Mouse (Mus musculus) midbrain, embryonic 10.5 days (tissue): ENCODE data around the gene Lrrc23. TPM values are rescaled to one million over a fixed set of nuclear protein-coding genes. Genes with fewer than 3 reads are reported as not detected.

ENCODE experiments used
- DNase-seq: peaks from one replicate; pipeline ENCODE4 v3.0.0-alpha.2; 2017; ENCODE audit warnings: low spot score
- H3K27ac ChIP-seq: fragments of 300-500 bp; sonication (generic); replicated peaks from 2 replicates; pipeline ENCODE4 v1.5.1; 2016; ENCODE audit warnings: mild to moderate bottlenecking
- H3K27me3 ChIP-seq: fragments of 300-500 bp; sonication (generic); 2 replicates; pipeline ENCODE4 v1.6.1; 2016; ENCODE audit warnings: low read depth, mild to moderate bottlenecking; ENCODE audit not compliant: poor library complexity, severe bottlenecking
- H3K36me3 ChIP-seq: fragments of 300-500 bp; sonication (generic); 2 replicates; pipeline ENCODE4 v1.6.1; 2016; ENCODE audit warnings: mild to moderate bottlenecking, moderate library complexity
- H3K4me1 ChIP-seq: fragments of 300-500 bp; sonication (generic); 2 replicates; pipeline ENCODE4 v1.6.1; 2016
- H3K4me3 ChIP-seq: fragments of 300-500 bp; sonication (generic); 2 replicates; pipeline ENCODE4 v1.5.1; 2016; ENCODE audit warnings: mild to moderate bottlenecking, moderate library complexity
- H3K9me3 ChIP-seq: fragments of 300-500 bp; sonication (generic); replicated peaks from 2 replicates; pipeline ENCODE4 v1.6.1; 2016; ENCODE audit warnings: mild to moderate bottlenecking
- WGBS: fragments of 180-500 bp; shearing (Covaris S2); methylation state at CpG from one replicate; pipeline ENCODE4 v1.1.7; 2016; 5-methylcytosine and 5-hydroxymethylcytosine counted together
- polyA plus RNA-seq: library from polyadenylated mRNA; unstranded; fragments of >200 nt; fragmentation: Nextera tagmentation; extraction: Ambion mirVana; gene quantifications from 2 replicates; pipeline ENCODE4 v1.2.1, GENCODE M21; 2016

Lrrc23 gene
- polyA plus RNA-seq, 1 experiment from 2014 or later = 1.4 TPM

DNA sequence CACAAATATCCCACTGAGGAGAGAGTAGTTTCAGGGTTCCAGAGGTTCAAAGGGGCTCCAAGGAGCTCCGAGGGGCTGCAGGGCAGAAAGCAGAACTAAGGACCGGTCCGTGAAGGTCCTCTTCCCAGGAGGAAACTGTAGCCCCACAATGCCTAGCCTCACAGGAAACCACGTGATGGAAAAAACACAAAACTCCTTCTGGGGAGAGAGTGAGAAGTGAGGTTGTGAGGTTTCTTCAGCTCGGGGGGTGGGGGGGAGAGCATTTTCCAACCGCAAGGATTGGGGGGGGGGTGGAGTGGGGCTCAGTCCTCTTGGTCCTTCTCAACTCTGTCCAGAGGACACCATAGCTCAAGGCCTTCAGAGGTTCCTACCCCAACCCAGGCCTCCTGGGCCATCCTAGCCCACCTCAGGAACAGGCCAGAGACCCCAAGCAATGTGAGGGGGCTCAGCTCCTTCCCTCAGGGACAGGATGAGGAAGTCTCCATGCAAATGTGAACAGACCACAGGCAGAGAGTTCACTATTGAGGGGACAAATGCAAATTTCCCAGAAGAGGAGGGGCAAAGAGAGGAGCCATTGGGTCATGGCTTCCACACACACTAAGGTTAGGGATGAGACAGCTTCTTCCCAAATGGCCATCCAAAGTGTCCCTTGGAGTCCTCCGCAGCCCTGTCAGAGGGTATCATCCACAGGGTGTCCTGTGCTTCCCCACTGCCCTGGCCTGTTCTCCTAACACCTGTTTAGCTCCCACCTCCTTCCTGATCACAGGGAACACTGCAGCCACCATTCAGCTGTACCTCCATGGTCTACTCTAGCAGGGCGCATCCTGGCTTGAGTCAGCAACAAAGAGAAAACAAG, 49.4 kb downstream of the Lrrc23 start:
- no peak overlapping the region for H3K27ac ChIP-seq
- 87% methylated on average over 8 of the region's 8 CpGs for WGBS

DNA sequence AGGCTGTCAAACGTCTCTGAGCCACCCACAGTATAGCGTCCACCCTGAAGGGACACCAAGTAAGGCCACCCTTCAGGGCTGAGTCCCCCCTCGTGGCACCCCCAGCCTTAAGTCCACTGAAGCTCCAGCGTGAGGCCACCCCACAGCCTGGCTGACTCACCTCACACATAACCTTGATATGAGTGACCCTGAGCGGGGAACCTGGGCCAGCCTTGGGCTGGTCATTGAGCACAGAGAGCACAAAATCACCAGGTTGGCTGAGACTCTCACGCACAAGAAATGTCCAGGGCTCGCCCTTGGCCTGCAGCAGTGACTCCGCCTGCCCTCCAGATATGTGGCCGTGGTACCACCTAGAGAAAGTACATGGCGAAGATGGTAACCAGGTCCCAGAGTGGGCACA, 50.9 kb downstream of the Lrrc23 start:
- WGBS = 91% methylated on average over 10 of the region's 10 CpGs
- H3K9me3 ChIP-seq = no peaks in the 10 kb centered on the region
- no peak overlapping the region for H3K4me3 ChIP-seq
- H3K36me3 ChIP-seq = no peaks in the 10 kb centered on the region
- peaks cover 19% of the 10 kb centered on the region for H3K4me1 ChIP-seq
- H3K27ac ChIP-seq = no peak overlapping the region
- H3K27me3 ChIP-seq = no peaks in the 10 kb centered on the region
- DNase-seq = no peak

More for the DNA sequence above, 49.4 kb downstream of the Lrrc23 start:
- DNase-seq = no peak
- Histone ChIP-seq H3K4me1 (peaks cover 19% of the 10 kb centered on the region), H3K36me3 (no peaks in the 10 kb centered on the region), H3K27me3 (no peaks in the 10 kb centered on the region), H3K9me3 (no peaks in the 10 kb centered on the region), H3K4me3 (no peak overlapping the region)

DNA sequence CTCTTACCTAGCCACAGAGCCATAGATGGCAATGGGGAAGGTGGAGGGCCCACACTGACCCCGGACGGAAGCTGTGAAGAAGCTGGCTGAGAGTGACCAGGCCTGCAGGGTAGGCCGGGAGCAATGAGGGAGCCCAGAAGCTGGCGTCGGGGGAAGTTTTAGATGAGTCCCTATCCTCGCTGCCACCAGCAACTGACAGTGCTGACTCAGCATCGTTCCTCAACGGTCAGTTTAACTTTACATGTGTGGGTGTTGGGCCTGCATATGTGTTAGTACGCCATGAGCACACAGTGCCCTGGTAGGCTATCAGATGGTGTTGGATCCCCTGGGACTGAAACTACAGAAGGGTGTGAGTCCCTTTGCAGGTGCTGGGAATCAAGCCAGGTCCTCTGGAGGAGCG, 55.1 kb downstream of the Lrrc23 start:
- Histone ChIP-seq H3K4me3 (no peak overlapping the region), H3K27ac (no peak overlapping the region), H3K27me3 (no peaks in the 10 kb centered on the region), H3K4me1 (peaks cover 14% of the 10 kb centered on the region), H3K9me3 (no peaks in the 10 kb centered on the region), H3K36me3 (no peaks in the 10 kb centered on the region)
- DNase-seq = no peak
- 90% methylated on average over 10 of the region's 10 CpGs for WGBS

DNA sequence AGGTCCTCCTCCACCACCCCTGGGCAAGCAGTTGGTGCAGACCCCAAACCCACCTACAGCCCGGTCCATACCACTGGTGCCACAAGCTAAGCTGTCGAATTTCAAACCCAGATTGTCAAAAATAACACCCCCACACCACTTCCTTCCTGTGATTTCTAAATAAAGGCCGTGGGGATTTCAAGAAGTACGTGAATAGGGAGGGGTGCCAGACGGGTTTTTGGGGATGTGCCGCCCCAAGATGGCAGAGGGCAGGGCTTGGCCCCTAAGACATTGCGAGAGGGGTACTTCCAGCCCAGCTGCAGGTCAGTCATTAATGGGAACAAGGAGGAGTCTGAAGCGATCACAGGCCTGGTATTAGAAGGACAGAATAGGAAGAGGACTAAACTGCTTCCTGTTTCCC, 56.0 kb downstream of the Lrrc23 start:
- H3K4me1 ChIP-seq = peaks cover 22% of the 10 kb centered on the region
- no peaks in the 10 kb centered on the region for H3K27me3 ChIP-seq
- no peak overlapping the region for H3K27ac ChIP-seq
- DNase-seq = no peak
- no peaks in the 10 kb centered on the region for H3K36me3 ChIP-seq
- WGBS = 89% methylated on average over 8 of the region's 8 CpGs
- H3K9me3 ChIP-seq = no peaks in the 10 kb centered on the region
- H3K4me3 ChIP-seq = no peak overlapping the region

DNA sequence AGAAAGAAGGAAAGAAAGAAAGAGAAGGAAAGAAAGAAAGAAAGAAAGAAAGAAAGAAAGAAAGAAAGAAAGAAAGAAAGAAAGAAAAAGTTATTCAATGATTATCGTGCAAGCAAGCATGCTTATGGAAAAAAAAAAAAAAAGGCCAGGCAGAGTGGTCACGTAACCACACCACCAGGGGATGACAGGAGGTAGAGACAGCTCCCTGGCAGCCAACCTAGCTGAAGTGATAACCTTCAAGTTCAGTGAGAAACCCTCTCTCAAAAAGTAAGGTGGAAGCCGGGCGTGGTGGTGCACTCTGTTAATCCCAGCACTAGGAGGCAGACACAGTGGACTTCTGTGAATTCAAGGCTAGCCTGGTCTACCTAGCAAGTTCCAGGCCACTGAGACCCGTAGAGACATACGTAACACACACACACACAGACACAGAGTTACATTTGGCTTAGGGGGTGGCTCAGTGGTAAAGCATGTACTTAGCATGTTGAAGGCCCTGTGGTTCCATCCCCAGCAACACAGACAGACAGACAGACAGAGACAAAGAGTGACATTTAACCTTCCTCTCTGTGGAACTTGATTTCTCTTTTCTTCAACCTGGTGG, 56.6 kb downstream of the Lrrc23 start:
- Histone ChIP-seq H3K27ac (no peak overlapping the region), H3K27me3 (no peaks in the 10 kb centered on the region), H3K4me1 (peaks cover 21% of the 10 kb centered on the region), H3K4me3 (no peak overlapping the region), H3K36me3 (peaks cover 4% of the 10 kb centered on the region), H3K9me3 (no peaks in the 10 kb centered on the region)
- DNase-seq = no peak
- WGBS = 83% methylated on average over 6 of the region's 6 CpGs

DNA sequence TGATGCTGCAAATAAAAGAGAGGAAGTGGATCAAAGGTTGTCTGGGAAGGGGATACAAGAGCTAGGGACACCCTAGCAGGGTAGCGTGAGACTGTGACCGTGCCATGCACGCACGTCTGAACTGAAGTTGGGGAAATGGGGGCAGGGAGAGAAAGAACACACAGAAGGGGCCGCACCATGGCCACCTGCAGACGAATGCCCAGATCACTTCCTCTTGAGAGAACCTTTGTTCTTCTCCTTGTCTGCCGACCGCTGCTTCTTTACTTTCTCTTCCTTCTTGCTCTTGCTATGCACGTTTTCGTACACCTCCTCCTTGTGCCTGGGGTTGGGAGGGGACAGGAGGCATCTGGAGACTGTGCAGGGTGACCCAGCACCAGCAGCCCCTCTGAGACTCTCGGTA, 58.6 kb downstream of the Lrrc23 start:
- no peak for DNase-seq
- 74% methylated on average over 11 of the region's 11 CpGs for WGBS
- no peak overlapping the region for H3K4me3 ChIP-seq
- no peaks in the 10 kb centered on the region for H3K27me3 ChIP-seq
- peaks cover 25% of the 10 kb centered on the region for H3K36me3 ChIP-seq
- H3K4me1 ChIP-seq = peaks cover 12% of the 10 kb centered on the region
- H3K27ac ChIP-seq = no peak overlapping the region; the same call in 1 of the 2 replicates
- H3K9me3 ChIP-seq = no peaks in the 10 kb centered on the region

Other genes starting within 250 kb of the Lrrc23 start
- gene C1s1, start 237.4 kb downstream of the Lrrc23 start, polyA plus RNA-seq = 0.17 and 0.37 TPM in 2 replicates
- gene C1rb, start 209.4 kb downstream of the Lrrc23 start, polyA plus RNA-seq = not detected in 2 replicates
- 0.11 TPM in 1 of 2 replicates, not detected in the other for gene C1s2, start 143.6 kb downstream of the Lrrc23 start, polyA plus RNA-seq
- gene Lpcat3, start 116.7 kb downstream of the Lrrc23 start, polyA plus RNA-seq = 35.8 and 38.7 TPM in 2 replicates
- 217 and 243 TPM in 2 replicates for gene Emg1, start 67.5 kb downstream of the Lrrc23 start, polyA plus RNA-seq
- 401 and 471 TPM in 2 replicates for gene Phb2, start 67.4 kb downstream of the Lrrc23 start, polyA plus RNA-seq
- gene Ptpn6, start 41.0 kb downstream of the Lrrc23 start, polyA plus RNA-seq = 6.1 and 7.2 TPM in 2 replicates
- 445 and 490 TPM in 2 replicates for gene Grcc10, start 38.4 kb downstream of the Lrrc23 start, polyA plus RNA-seq
- gene Gm45234, start 23.7 kb downstream of the Lrrc23 start, polyA plus RNA-seq = not detected in 2 replicates
- 10.2 and 10.5 TPM in 2 replicates for gene Atn1, start 23.2 kb downstream of the Lrrc23 start, polyA plus RNA-seq
- 4.6 and 6.5 TPM in 2 replicates for gene Eno2, start 10.1 kb downstream of the Lrrc23 start, polyA plus RNA-seq
- 8.8 and 10.0 TPM in 2 replicates for gene Spsb2, start 28.9 kb upstream of the Lrrc23 start, polyA plus RNA-seq
- 786 and 953 TPM in 2 replicates for gene Tpi1, start 34.6 kb upstream of the Lrrc23 start, polyA plus RNA-seq
- gene Usp5, start 49.8 kb upstream of the Lrrc23 start, polyA plus RNA-seq = 212 and 228 TPM in 2 replicates
- 258 and 273 TPM in 2 replicates for gene Cdca3, start 49.8 kb upstream of the Lrrc23 start, polyA plus RNA-seq
- gene Gnb3, start 60.5 kb upstream of the Lrrc23 start, polyA plus RNA-seq = 0.89 and 3.4 TPM in 2 replicates
- 8.3 and 9.9 TPM in 2 replicates for gene P3h3, start 78.0 kb upstream of the Lrrc23 start, polyA plus RNA-seq
- gene Gpr162, start 84.3 kb upstream of the Lrrc23 start, polyA plus RNA-seq = 2.8 and 3.6 TPM in 2 replicates
- gene Cd4, start 108.5 kb upstream of the Lrrc23 start, polyA plus RNA-seq = 0.05 TPM in 1 of 2 replicates, not detected in the other
- gene Lag3, start 132.0 kb upstream of the Lrrc23 start, polyA plus RNA-seq = 1.0 and 1.5 TPM in 2 replicates
- 261 and 296 TPM in 2 replicates for gene Ptms, start 140.4 kb upstream of the Lrrc23 start, polyA plus RNA-seq
- gene Mlf2, start 151.7 kb upstream of the Lrrc23 start, polyA plus RNA-seq = 428 and 435 TPM in 2 replicates
- 140 and 142 TPM in 2 replicates for gene Cops7a, start 185.8 kb upstream of the Lrrc23 start, polyA plus RNA-seq
- 0.81 and 2.1 TPM in 2 replicates for gene Pianp, start 217.0 kb upstream of the Lrrc23 start, polyA plus RNA-seq
- 9.3 and 9.5 TPM in 2 replicates for gene Zfp384, start 229.4 kb upstream of the Lrrc23 start, polyA plus RNA-seq